Mouse (Mus musculus) mesoderm, embryonic 11.5 days (tissue): ENCODE measurements around the gene Snx1.

Source experiments
- DNase-seq: peaks from one replicate; pipeline ENCODE4 v3.0.0-alpha.2; 2012; ENCODE audit warnings: low read depth, low spot score

Snx1 gene

GRCm38 (mm10) chr9:66051493-66051892 lies 74.9 kb downstream of the Snx1 start:
- DNase-seq, result no peak

GRCm38 (mm10) chr9:66049931-66050601 lies 76.3 kb downstream of the Snx1 start:
- DNase-seq, result no peak

GRCm38 (mm10) chr9:66043241-66043640 lies 83.1 kb downstream of the Snx1 start:
- DNase-seq, result no peak

GRCm38 (mm10) chr9:66042331-66042730 lies 84.1 kb downstream of the Snx1 start:
- DNase-seq, result no peak

GRCm38 (mm10) chr9:66040801-66041200 lies 85.6 kb downstream of the Snx1 start:
- DNase-seq, result no peak

- DNase-seq, result no peak
Measured at GRCm38 (mm10) chr9:66039290-66039689, 87.1 kb downstream of the Snx1 start.

GRCm38 (mm10) chr9:66038581-66038980 lies 87.8 kb downstream of the Snx1 start:
- DNase-seq, result no peak
